Mouse (Mus musculus) urinary bladder, postnatal 10 days (tissue): ENCODE data around the gene Ccdc157.
"Not testable (repeated sequence)": the region's sequence is repeated elsewhere in the genome, so short reads cannot be mapped to it uniquely, and the experiment has no call there.

Experiments
- DNase-seq: peaks from one replicate; pipeline ENCODE4 v3.0.0; 2022; ENCODE audit warnings: low spot score

Ccdc157 gene

GRCm38 (mm10) chr11:4133450-4133849 is 26.6 kb downstream of the Ccdc157 start:
- DNase-seq = no peak

GRCm38 (mm10) chr11:4128461-4128860 is 31.6 kb downstream of the Ccdc157 start:
- not testable (repeated sequence) for DNase-seq

GRCm38 (mm10) chr11:4127059-4127458 is 33.0 kb downstream of the Ccdc157 start:
- no peak for DNase-seq

GRCm38 (mm10) chr11:4123922-4124321 is 36.2 kb downstream of the Ccdc157 start:
- DNase-seq = no peak

GRCm38 (mm10) chr11:4122742-4123579 is 37.1 kb downstream of the Ccdc157 start, which contains the start of gene Sec14l2:
Gene Sec14l2, minus strand, starts transcription at chr11:4123415.
- DNase-seq = no peak

GRCm38 (mm10) chr11:4122226-4122625 is 37.9 kb downstream of the Ccdc157 start:
- no peak for DNase-seq

GRCm38 (mm10) chr11:4121691-4122090 is 38.4 kb downstream of the Ccdc157 start:
- DNase-seq = no peak

GRCm38 (mm10) chr11:4119635-4120034 is 40.5 kb downstream of the Ccdc157 start:
- no peak for DNase-seq

GRCm38 (mm10) chr11:4118081-4118921 is 41.8 kb downstream of the Ccdc157 start:
- DNase-seq = no peak

GRCm38 (mm10) chr11:4117372-4118071 is 42.6 kb downstream of the Ccdc157 start:
- DNase-seq = no peak

GRCm38 (mm10) chr11:4116458-4117141 is 43.5 kb downstream of the Ccdc157 start:
- no peak for DNase-seq

- DNase-seq = no peak
Measured at GRCm38 (mm10) chr11:4115407-4115806, 44.7 kb downstream of the Ccdc157 start.

- not testable (repeated sequence) for DNase-seq
Measured at GRCm38 (mm10) chr11:4114541-4114940, 45.6 kb downstream of the Ccdc157 start.

- no peak for DNase-seq
Measured at GRCm38 (mm10) chr11:4113970-4114369, 46.1 kb downstream of the Ccdc157 start.

- DNase-seq = no peak
Measured at GRCm38 (mm10) chr11:4113496-4113895, 46.6 kb downstream of the Ccdc157 start.

GRCm38 (mm10) chr11:4112861-4113260 is 47.2 kb downstream of the Ccdc157 start:
- DNase-seq = no peak

GRCm38 (mm10) chr11:4112033-4112432 is 48.1 kb downstream of the Ccdc157 start:
- DNase-seq = no peak

- DNase-seq = no peak
Measured at GRCm38 (mm10) chr11:4108691-4109090, 51.4 kb downstream of the Ccdc157 start.

GRCm38 (mm10) chr11:4107901-4108300 is 52.2 kb downstream of the Ccdc157 start:
- DNase-seq = not testable (repeated sequence)

- DNase-seq = no peak
Measured at GRCm38 (mm10) chr11:4105444-4105843, 54.6 kb downstream of the Ccdc157 start.

- no peak for DNase-seq
Measured at GRCm38 (mm10) chr11:4104989-4105388, 55.1 kb downstream of the Ccdc157 start.

- no peak for DNase-seq
Measured at GRCm38 (mm10) chr11:4103522-4103921, 56.6 kb downstream of the Ccdc157 start.
